Mouse (Mus musculus) small intestine, adult 2 months (tissue): Measurements from ENCODE around the gene Meis2.

Experiments
- CTCF ChIP-seq: fragments of 200-500 bp; IDR thresholded peaks from 2 replicates; pipeline ENCODE4 v1.5.1; 2012; ENCODE audit warnings: low read depth, mild to moderate bottlenecking, control low read depth, inconsistent platforms, low read length, moderate library complexity, mixed read lengths; ENCODE audit not compliant: insufficient replicate concordance, insufficient read length; ENCODE audit errors: extremely low read depth
- POLR2A ChIP-seq: fragments of 200-500 bp; IDR thresholded peaks from 2 replicates; pipeline ENCODE4 v1.6.1; 2012; ENCODE audit warnings: low read depth, mild to moderate bottlenecking, control low read depth, inconsistent platforms, low read length, moderate library complexity

DNA sequence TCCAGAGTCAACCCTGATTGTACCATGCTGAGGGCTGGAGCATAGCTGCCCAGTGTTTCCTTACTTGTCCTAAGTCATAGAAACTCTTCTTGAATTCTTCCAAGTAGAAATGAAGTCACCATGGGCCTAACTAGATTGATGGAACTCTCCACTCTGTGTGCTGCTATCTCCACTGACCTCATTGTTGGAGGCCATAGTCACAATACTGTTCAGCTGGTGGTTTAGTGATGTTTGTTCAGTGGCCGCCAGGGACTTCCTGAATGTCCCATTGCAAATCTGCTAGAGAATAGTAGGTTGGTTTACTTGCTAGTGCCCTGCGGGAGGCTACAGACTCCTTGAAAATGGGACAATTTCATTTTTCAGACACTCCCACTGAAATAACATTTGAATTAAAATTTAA lies 108.9 kb downstream of the Meis2 start:
- TF ChIP-seq POLR2A, result no peak
- TF ChIP-seq CTCF, result no peak
